Mouse (Mus musculus) neutrophil, adult 83 days (primary cell): ENCODE results near the gene Ick. TPM values are rescaled to one million over a fixed set of nuclear protein-coding genes. Genes with fewer than 3 reads are reported as not detected.

ENCODE experiments used
- total RNA-seq, 2 experiments: library from RNA; stranded (reverse); gene quantifications; one replicate each; pipeline ENCODE4 v1.2.4; 2023

Ick gene
- 1 to 10 TPM; 3.3 to 3.6 TPM for total RNA-seq

DNA sequence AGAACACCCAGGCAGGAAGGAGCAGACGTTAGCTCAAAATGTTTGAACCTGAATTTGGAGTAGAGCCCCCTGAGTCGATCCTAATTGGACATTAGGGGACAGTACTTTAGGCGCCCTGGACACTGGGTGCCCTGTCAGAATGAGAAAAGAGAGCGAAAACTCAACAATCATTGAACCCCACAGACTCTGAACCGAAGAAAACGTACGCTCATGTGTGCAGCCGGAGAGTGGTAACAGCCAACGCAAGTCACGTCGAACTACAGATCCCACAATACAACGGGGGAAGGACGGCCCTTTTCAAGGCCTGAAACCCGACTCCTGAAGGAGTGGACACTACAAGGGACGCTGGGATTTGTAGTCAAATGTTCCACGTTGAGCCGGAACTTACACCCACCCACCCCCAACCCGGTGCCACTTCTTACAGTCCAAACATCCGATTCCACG is at the start of gene Ick, which contains the start of gene Fbxo9:
Gene Ick, plus strand, starts transcription at position 397 of the 444 bp plus-strand sequence.
Gene Fbxo9, minus strand, starts transcription at position 270 of the 444 bp plus-strand sequence.

GRCm38 (mm10) chr9:78182474-78182873 is 73.5 kb downstream of the Ick start, which contains the start of gene Gsta4:
Gene Gsta4 (plus strand): TSS chr9:78182774.

Other genes with a start within 250 kb of the Ick start
- gene Elovl5, start 191.8 kb upstream of the Ick start, total RNA-seq = 10 to 100 TPM; 45.8 to 49.9 TPM
- not detected for gene Gcm1, start 57.3 kb upstream of the Ick start, total RNA-seq
- 10 to 100 TPM; 35.6 to 37.8 TPM for gene Fbxo9, start 127 bp upstream of the Ick start, total RNA-seq
- gene Gsta4, start 73.6 kb downstream of the Ick start, total RNA-seq = 1 to 10 TPM; 1.7 to 2.2 TPM
- not detected for gene Gsta1, start 121.5 kb downstream of the Ick start, total RNA-seq
- gene Gm3776, start 147.9 kb downstream of the Ick start, total RNA-seq = not detected
- not detected for gene Gm10639, start 180.7 kb downstream of the Ick start, total RNA-seq
- not detected for gene Omt2a, start 205.6 kb downstream of the Ick start, total RNA-seq
- gene Omt2b, start 218.4 kb downstream of the Ick start, total RNA-seq = not detected
- not detected for gene Gsta2, start 246.6 kb downstream of the Ick start, total RNA-seq